8 mouse cellular contexts compared by ENCODE assay signal in genomic region chr14:87567626-87568446, GRCm38 (mm10).
DNase-seq lines count a peak whose midpoint lies in the region; ATAC-seq and TF ChIP-seq lines count a peak whose summit lies in the region.

No protein-coding gene starts in this region.

- peak overlapping the region; percentile 60 for H3K4me2 ChIP-seq in forebrain, embryonic 13.5 days

- no peak for TF ChIP-seq CTCF in E14TG2a.4 (conservative IDR thresholded peaks at IDR 0.05; ENCODE audit: low read length)

- WGBS in forebrain, embryonic 13.5 days: 18% methylated on average over 20 of the region's 20 CpGs

- no peak overlapping the region for H3K9ac ChIP-seq in forebrain, embryonic 13.5 days

- H3K27me3 ChIP-seq in E14TG2a.4 (ENCODE audit: insufficient read depth, low read length): peaks cover 23% of the 10 kb centered on the region
- H3K27me3 ChIP-seq in forebrain, embryonic 13.5 days: no peaks in the 10 kb centered on the region

- H3K9me3 ChIP-seq in E14TG2a.4 (ENCODE audit: low read length): no peaks in the 10 kb centered on the region
- no peaks in the 10 kb centered on the region for H3K9me3 ChIP-seq in forebrain, embryonic 13.5 days (replicated peaks)

- intact Hi-C loops in heart, postnatal 36 days (cut with DNase I): no loop called here

- peak; percentile 21 for DNase-seq in adrenal gland, postnatal 14 days
- DNase-seq in heart, postnatal 36 days: peak; percentile 11 to 16
- peak; percentile 10 for DNase-seq in layer of hippocampus, adult 9-11 months
- DNase-seq in lung, postnatal 4 days: peak; percentile 28 to 30
- peak; percentile 25 for DNase-seq in right cerebral cortex, postnatal 4 days

- peak overlapping the region; percentile 29; the same call in 1 of the 2 replicates for H3K4me3 ChIP-seq in E14TG2a.4 (replicated peaks; ENCODE audit: low read length)
- H3K4me3 ChIP-seq in forebrain, embryonic 13.5 days: peak overlapping the region; percentile 30

- peaks cover 15% of the 10 kb centered on the region for H3K4me1 ChIP-seq in E14TG2a.4 (replicated peaks; ENCODE audit: low read depth, low read length)
- peaks cover 17% of the 10 kb centered on the region for H3K4me1 ChIP-seq in forebrain, embryonic 13.5 days

- peak; percentile 52 for ATAC-seq in forebrain, embryonic 13.5 days
- ATAC-seq in CD4-positive, CD25-positive, alpha-beta regulatory T cell, adult 4 months: no peak

- no peak overlapping the region for H3K27ac ChIP-seq in forebrain, embryonic 13.5 days

- no peaks in the 10 kb centered on the region for H3K36me3 ChIP-seq in E14TG2a.4 (ENCODE audit: insufficient read depth, low read length)
- no peaks in the 10 kb centered on the region for H3K36me3 ChIP-seq in forebrain, embryonic 13.5 days (ENCODE audit: poor library complexity, severe bottlenecking)
